Mouse (Mus musculus): ENCODE measurements around the gene Cpsf2.

DNA sequence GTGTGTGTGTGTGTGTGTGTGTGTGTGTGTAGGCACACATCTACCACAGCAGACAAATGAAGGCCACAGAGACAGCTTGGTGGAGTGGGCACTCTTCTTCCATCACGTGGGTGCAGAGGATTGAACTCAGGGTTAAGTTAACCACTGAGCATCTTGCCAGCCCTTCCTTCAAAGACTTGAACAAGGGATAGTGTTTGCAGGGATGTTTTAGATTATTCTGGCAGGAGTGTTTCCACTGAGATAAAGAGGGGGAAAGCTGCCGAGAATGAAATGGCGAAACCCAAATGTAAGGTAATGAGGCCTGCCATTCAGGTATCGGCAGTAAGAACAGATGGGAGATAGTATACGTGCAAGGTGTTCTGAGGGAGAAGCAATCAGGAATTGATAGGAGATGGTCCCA is 2.4 kb downstream of the Cpsf2 start:
- no peak for TF ChIP-seq CTCF (IDR thresholded peaks at IDR 0.05; ENCODE audit: borderline replicate concordance, extremely low read depth, insufficient read depth, insufficient read length)
- TF ChIP-seq POLR2A (IDR thresholded peaks at IDR 0.05; ENCODE audit: borderline replicate concordance, extremely low read depth, insufficient read depth, insufficient read length, poor library complexity, severe bottlenecking), result no peak

Data from brain, embryonic 14.5 days (tissue).